Mouse (Mus musculus): ENCODE measurements at regions not wholly inside any gene's neighbourhood (a gene's known extent, or its start where the extent isn't known, plus 50 kb on each side); places are given as distances from the start of the nearest gene placed in this dataset.
A peak's percentile ranks its signal among the peaks of the same experiment; 100 is the strongest.

DNA sequence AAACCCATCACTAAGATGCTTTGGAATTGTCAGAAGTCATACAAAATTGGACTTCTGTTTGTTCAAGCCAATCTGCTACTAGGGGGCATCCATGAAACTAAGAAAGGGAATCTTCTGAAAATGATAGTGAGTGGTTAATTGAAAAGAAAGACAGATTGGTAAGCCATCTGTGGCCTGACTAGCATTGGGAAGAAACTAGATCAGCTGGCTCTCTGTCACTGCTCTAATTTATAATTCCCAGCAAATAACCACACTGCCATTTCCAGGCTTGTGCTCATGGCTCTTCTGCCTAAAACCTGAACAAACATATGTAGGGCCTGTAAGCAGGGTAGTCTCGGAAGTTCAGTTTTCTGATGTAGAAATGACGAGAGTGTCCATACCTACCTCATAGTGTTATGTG lies 569.8 kb downstream of the Pcdh19 start:
- DNase-seq = no peak

DNA sequence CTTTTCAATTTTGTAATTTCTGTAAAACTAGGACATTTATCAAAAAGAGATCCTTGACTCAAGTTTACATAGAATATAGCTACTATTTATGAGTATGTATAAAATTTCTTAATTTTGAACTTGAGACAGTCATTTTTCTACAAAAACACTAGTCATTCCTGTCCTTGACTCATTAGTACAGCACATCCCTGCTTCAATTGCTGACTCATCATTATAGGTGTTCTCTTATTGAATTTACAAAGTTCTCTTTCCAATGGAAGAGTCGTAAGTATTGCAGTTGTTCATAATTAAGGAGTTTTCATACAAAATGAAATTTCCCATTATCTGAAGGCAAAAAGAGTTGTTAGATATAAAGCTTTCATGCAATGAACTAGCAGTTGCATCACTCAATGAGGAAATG lies 578.6 kb downstream of the Pcdh19 start:
- DNase-seq = no peak

DNA sequence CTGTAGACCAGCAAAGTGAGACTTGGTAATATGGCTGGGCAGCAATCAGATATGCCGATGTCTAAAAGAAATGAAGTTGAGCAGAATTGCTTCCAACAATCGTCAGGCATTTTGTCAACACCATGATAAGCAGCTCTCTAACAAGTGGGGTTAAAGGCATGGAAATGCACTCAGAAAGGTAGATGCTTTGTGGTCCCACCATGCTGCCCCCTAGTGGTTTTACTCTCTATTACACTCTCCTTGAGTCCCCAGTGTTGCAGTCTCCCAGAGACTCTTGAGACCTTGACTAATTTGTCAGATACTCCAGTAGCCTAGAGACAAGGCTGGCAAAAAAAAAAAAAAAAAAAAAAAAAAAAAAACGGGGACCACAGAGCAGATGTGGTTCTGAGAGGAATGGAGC lies 595.8 kb downstream of the Pcdh19 start:
- no peak for DNase-seq

DNA sequence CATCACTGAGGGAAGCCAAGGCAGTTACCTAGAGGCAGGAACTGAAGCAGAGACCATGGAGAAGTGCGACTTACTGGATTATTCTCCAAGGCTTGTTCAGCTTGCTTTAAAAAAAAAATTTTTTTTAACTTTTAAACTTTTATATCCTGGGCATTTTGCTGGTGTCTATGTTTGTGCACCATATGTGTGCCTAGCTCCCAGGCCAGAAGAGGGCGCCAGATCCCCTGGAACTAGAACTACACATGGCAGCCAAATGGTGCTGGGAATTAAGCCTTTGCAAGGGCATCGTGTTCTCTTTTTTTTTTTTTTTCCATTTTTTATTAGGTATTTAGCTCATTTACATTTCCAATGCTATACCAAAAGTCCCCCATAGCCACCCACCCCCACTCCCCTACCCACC lies 624.7 kb downstream of the Pcdh19 start:
- peak in 1 of 2 experiments; percentile 13 for DNase-seq
